Mouse (Mus musculus) adrenal gland, postnatal 36 days (tissue): Measurements from ENCODE around the gene Olfr905. TPM values are rescaled to one million over a fixed set of nuclear protein-coding genes. Genes with fewer than 3 reads are reported as not detected.

Source experiments
- DNase-seq, 2 experiments: peaks; one replicate each; pipeline ENCODE4 v3.0.0; 2021; ENCODE audit warnings: mixed read lengths in 1 of 2
- long read RNA-seq, 2 experiments: library from polyadenylated mRNA; stranded (forward); transcript quantifications; one replicate each; pipeline ENCODE4 v2.0.0; 2021; ENCODE audit warnings: borderline sequencing depth in 2 of 2
- total RNA-seq, 2 experiments: library from RNA; stranded (reverse); gene quantifications; 2 replicates each; pipeline ENCODE4 v1.2.3; 2021

Gene Olfr905
- total RNA-seq = under 1 TPM in 1 of 2 experiments, not detected in 1; 0.13 TPM
- long read RNA-seq, experiment 1 = 0 reads
- long read RNA-seq, experiment 2 = 0 reads

- no peak for DNase-seq
These were observed at the start of gene Olfr905 for GRCm38 (mm10) chr9:38470807-38471206. Olfr905 (plus strand) TSS chr9:38471107.

- DNase-seq = no peak
These were observed 47.1 kb upstream of the Olfr905 start for GRCm38 (mm10) chr9:38423801-38424200.

- DNase-seq = no peak
These were observed 43.9 kb upstream of the Olfr905 start for GRCm38 (mm10) chr9:38427026-38427425.

GRCm38 (mm10) chr9:38429155-38429554 is 41.8 kb upstream of the Olfr905 start, which contains the start of gene Olfr901:
Olfr901 (plus strand) TSS chr9:38429455.
- no peak for DNase-seq

GRCm38 (mm10) chr9:38447352-38447751 is 23.6 kb upstream of the Olfr905 start, which contains the start of gene Olfr902:
Olfr902 (plus strand) TSS chr9:38447652.
- no peak for DNase-seq

- DNase-seq = no peak
These were observed 8.1 kb upstream of the Olfr905 start, which contains the start of gene Olfr904 for GRCm38 (mm10) chr9:38462844-38463243. Olfr904 (plus strand) TSS chr9:38463144.

- DNase-seq = no peak
These were observed 15.9 kb downstream of the Olfr905 start, which contains the start of gene Olfr906 for GRCm38 (mm10) chr9:38486785-38487184. Olfr906 (plus strand) TSS chr9:38487085.

GRCm38 (mm10) chr9:38495501-38495900 is 24.6 kb downstream of the Olfr905 start, which contains the start of gene Olfr907:
Olfr907 (plus strand) TSS chr9:38495801.
- no peak for DNase-seq

- DNase-seq = no peak
These were observed 41.4 kb downstream of the Olfr905 start for GRCm38 (mm10) chr9:38512353-38512752.

GRCm38 (mm10) chr9:38521280-38521679 is 50.4 kb downstream of the Olfr905 start, which contains the start of gene Olfr911-ps1:
Olfr911-ps1 (plus strand) TSS chr9:38521580.
- DNase-seq = no peak

Other genes starting within 250 kb of the Olfr905 start
- not detected for gene Olfr143, start 218.3 kb upstream of the Olfr905 start, total RNA-seq
- not detected for gene Olfr895, start 203.3 kb upstream of the Olfr905 start, total RNA-seq
- gene Olfr896-ps1, start 180.0 kb upstream of the Olfr905 start, total RNA-seq = not detected
- not detected for gene Olfr25, start 142.0 kb upstream of the Olfr905 start, total RNA-seq
- not detected for gene Olfr898, start 122.7 kb upstream of the Olfr905 start, total RNA-seq
- gene Olfr250, start 104.2 kb upstream of the Olfr905 start, total RNA-seq = not detected
- not detected for gene Olfr251, start 94.0 kb upstream of the Olfr905 start, total RNA-seq
- not detected for gene Olfr147, start 69.4 kb upstream of the Olfr905 start, total RNA-seq
- not detected for gene Olfr901, start 41.7 kb upstream of the Olfr905 start, total RNA-seq
- gene Olfr902, start 23.5 kb upstream of the Olfr905 start, total RNA-seq = not detected
- not detected for gene Olfr904, start 8.0 kb upstream of the Olfr905 start, total RNA-seq
- gene Olfr906, start 16.0 kb downstream of the Olfr905 start, total RNA-seq = not detected
- gene Olfr907, start 24.7 kb downstream of the Olfr905 start, total RNA-seq = not detected
- gene Olfr911-ps1, start 50.5 kb downstream of the Olfr905 start, total RNA-seq = not detected
- not detected for gene Olfr910, start 66.7 kb downstream of the Olfr905 start, total RNA-seq
- not detected for gene Olfr912, start 109.1 kb downstream of the Olfr905 start, total RNA-seq
- not detected for gene Olfr913, start 121.7 kb downstream of the Olfr905 start, total RNA-seq
- gene Olfr914, start 134.0 kb downstream of the Olfr905 start, total RNA-seq = not detected
- not detected for gene Olfr916, start 188.8 kb downstream of the Olfr905 start, total RNA-seq
- not detected for gene Olfr917, start 194.7 kb downstream of the Olfr905 start, total RNA-seq
- not detected for gene Olfr918, start 203.5 kb downstream of the Olfr905 start, total RNA-seq
- gene Olfr919, start 232.6 kb downstream of the Olfr905 start, total RNA-seq = not detected
- gene Vwa5a, start 247.2 kb downstream of the Olfr905 start, total RNA-seq = 10 to 100 TPM; 41.1 to 48.3 TPM